Mouse (Mus musculus) layer of hippocampus, postnatal 36 days (tissue): ENCODE data around the gene Thbs4. TPM values are rescaled to one million over a fixed set of nuclear protein-coding genes. Genes with fewer than 3 reads are reported as not detected.

ENCODE experiments used
- DNase-seq, 2 experiments: peaks; one replicate each; pipeline ENCODE4 v3.0.0; 2022
- total RNA-seq, 2 experiments: library from RNA; stranded (reverse); gene quantifications; 2 replicates each; pipeline ENCODE4 v1.2.3; 2021

Gene Thbs4
- total RNA-seq, 2 experiments from 2014 or later, result 17.3 to 21.4 TPM

DNA sequence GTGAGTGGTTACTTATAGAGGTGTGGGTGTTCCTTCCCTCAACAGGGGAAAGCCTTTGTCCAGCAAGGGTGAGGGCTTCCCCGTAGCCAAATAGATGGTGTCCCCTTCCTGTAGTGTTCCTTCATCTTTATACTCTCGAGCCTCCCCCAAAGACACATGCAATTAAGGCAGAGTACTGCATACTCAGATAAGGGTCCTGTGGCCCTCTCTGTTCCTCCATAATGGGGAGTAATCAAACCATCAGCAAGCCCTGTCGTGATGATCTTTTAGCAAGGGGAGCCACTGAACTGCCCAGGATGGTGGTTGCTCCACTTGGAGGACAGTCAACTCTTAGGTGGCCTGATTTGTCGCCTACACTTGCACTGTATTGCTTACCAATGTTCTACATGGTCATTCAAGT, 82.0 kb downstream of the Thbs4 start:
- no peak for DNase-seq

DNA sequence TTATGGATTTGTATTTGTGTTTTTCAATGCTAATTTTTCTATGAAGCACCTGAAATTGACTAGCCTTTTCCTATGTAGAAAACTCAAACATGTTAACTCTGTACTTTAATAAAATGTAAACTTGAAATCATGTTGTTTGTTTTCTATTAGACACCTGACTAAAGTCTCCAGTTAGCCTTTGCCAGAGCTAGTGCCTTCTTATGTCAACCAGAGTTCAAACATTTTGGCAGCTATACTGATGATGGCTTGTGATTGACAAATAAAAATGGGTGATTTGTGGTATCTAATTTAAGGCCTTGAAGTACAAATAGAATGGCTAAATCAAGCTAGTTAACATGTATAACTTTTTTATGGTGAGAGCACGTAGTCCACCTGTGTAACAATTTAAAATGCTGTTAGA, 82.8 kb downstream of the Thbs4 start:
- DNase-seq, result no peak

DNA sequence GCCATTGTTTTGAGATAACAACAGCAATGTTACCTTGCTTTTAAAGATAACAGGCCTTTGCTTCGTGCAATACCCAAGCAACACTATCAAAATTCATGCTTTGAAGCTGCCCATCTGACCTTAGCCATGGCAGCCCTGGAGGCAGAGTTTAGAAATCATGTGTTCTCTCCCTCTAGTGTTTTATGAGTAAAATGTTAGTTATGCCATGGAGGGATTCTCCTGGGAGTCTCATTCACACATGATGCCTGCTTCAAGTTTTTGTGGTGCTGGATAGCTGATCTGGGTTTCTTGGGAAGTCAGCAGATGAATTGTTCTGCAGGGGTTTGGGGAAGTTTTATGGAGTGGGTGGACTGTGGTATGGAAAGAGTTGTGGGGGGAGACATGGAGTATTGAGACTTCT, 84.3 kb downstream of the Thbs4 start:
- DNase-seq, result no peak

DNA sequence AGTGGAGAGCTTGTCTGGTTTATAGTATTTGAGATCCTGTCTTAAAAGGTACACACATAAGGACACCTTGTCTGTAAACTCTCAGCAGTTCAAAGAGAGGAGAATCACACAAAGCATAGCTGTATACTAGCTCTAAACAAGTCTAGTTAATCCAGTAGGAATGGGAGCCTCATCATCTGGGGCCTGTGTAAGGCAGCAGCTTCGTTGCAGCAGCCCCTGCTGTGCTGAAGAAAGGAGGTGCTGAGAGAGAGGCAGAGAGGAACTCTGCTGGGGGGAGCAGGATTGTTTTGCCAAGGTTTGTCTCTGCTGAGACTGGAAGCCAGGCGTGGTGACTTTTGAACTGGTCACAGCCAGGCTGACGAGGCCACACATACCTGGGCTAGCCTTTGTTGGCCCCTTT, 85.1 kb downstream of the Thbs4 start:
- DNase-seq, result no peak

DNA sequence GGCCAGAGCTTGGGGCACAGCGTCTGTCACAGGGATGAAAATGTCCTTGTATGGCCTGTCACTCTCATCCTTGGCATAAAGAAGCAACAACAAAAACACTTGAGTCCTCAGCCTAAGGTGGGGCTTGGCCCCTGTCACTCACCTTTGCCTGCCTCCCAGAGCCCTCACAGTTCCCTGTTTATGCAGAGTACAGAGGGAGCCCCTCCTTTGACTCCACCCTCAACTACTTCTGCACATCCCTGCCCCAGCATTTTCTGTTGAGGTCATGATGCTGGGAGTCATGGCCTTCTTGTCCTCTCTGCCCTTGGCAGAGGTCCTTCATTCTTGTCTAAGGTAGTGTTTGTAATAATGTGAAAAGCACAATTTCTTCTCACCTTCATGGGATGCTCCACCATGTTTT, 86.2 kb downstream of the Thbs4 start:
- DNase-seq, result no peak

DNA sequence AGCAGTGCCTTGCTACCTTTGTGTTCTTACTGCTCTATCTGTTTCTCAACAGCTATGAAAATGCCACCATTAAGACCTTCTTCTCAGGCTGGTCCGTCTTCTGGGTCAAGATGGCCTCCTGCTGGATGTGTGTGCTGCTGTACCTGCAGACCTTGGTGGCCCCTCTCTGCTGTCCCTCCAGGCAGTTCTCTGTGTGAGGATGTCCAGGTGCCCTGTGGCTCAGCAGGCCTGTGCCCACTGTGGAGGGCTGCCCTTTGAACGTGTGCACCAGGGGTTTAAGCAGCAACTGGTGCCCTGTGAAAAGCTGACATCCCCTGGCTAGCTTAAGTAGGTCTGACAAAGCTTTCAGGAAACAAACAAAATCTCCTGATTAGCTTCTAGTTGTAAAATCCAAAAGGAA, 86.7 kb downstream of the Thbs4 start:
- DNase-seq, result no peak

DNA sequence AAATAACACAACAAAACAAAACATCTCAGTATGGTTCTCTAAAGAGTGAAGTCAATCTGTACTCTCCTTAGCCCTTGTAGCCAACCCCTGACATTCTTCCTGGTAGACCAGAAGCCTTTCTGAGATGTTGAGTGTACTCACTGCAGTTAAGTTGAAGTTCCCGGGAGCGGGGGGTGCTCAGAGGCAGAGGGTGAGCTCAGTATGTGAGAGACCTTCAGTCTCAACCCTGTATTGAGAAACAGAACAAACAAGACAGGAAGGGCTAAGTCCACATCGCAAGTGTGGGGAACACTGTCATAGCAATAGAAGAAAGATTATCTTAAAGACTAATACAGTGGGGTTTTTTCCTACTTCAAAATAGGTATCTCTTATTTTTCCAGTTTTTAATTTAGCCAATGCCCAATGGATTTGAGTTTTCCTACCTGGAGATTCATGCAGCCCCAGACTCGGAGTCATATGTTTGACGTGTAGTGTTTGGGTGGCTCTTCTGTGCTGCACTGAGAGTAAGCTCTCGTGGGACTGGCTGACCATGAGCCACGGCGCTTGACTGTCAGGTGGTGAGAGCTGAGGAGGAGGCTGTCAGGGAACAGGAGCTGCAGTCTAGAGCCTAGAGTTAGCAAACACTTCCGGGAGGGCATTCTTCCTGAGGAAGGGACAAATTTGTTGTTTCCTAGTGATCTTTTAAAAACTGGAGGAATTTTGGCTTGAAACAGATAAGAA, 88.1 kb downstream of the Thbs4 start:
- no peak for DNase-seq

DNA sequence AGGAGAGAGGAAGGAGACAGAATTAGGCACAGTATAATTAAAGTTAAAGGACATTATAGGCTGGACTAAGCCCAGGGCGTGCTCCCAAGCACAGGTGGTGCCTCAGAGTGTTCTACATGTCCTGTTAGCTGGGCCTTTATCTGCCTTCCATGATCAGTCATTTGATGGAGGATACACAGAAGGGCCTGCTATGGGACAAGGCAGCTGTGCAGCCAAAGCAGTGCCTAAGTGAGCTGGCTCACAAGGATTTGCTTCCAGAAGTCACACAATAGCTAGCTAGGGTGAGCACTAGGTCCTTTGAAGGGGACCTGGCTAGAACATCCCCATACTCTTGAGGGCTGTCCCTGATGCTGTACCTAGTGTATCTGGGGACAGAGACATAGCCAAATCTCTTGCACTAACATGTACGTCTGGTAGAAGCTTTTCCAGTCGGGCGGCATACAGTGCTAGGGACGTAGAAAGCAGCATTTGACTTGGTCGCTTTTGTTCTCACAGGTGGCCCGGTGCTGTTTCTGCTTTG, 89.5 kb downstream of the Thbs4 start:
- no peak for DNase-seq

DNA sequence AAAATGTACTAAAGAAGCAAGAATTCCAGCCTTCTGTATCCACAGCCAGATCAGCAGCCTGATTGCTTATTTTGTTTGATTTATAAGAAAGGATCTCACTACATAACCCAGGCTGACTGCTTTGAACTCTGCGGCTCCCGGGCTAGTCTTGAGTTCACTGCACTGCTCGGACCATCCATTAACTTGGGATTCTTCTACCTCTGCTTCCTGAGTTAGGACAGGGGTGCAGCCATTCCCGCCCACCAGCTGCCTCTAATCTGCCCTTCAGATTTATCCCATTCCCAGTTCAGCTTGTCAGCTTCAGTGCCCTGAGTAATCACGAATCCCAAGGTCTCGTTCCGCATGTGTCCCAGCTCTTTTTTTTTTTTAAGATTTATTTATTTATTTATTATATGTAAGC, 90.4 kb downstream of the Thbs4 start:
- no peak for DNase-seq

DNA sequence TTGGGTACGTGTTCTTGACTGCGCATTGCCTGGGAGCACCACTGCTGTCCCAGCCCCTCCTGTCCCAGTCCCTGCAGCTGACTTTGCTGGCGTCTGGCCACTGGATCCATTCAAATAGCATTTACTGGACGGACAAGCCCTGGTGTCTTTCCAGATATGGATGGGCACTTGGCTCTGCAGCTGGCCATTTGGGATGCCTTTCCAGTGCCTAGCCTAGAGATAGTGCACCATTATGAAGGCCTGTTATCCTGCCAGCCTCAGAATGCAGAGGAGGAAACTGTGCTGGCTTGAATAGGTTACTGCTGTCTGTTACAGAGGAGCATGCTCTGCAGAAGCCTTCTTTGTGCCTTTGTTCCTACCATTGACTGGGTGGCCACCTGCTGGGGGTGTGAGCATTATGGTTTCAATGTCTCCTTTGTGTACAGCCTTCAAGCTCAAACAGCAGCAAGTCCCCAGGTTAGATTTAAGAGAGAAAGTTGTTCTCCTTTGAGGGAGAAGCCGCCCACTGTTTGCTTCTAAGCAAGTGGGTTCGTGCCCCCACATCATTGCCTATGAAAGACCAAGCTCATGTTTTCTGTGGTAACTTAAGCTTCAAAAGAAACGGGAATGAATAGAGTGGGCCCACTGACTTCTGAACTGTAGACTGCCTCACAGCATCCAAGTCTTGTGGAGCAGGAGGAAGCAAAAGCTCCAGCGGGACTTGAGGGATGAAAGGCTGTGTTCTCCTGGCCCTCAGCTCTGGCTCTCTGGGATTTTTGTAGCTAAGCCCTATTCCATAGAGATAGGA, 91.2 kb downstream of the Thbs4 start:
- DNase-seq, result peak; percentile 67 to 77

DNA sequence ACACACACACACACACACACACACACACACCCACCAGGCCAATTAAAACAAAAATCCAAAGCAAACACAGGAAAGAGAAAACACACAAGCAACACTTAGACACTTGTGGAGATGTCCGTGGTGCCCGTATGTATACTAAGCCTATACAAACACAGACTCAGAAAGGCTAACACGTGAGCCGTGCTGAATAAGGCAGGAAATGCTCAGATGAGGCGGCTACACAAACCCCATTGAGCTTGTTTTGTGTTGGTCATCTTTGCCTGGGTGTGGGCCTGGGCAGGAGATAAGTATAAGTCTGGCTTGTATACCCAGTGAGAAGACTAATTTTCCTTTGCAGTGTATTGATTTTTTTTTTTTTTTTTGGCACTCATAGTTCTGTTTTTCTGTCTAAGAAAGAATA, 92.6 kb downstream of the Thbs4 start:
- DNase-seq, result no peak

Other genes starting within 250 kb of the Thbs4 start
- gene Spz1, start 218.6 kb downstream of the Thbs4 start, total RNA-seq, result not detected
- 10 to 100 TPM; 71.8 to 73.6 TPM for gene Serinc5, start 183.7 kb downstream of the Thbs4 start, total RNA-seq
- gene Mtx3, start 49.9 kb upstream of the Thbs4 start, total RNA-seq, result 10 to 100 TPM; 27.5 to 36.7 TPM